Mouse (Mus musculus): ENCODE data around the gene Armc9.

DNA sequence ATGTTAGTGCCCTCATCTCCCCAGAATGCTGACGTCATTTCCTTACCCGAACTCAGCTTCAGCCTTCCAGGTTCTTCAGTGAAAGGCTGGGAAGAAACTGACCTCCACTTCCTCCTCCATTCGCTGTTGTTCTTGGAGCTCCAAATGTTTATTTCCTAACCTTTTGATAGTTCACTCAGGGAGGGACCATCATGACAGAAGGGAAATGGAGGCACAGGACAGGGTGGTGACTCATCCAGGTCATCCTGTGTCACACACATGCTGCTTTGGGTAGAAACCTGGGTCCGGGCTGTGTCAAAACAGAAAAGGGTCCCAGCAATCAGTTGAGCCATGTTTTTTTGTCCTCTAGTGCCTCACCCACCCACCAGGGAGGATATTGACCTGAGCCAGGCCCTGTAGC lies 11.4 kb upstream of the Armc9 start:
- TF ChIP-seq CTCF (IDR thresholded peaks at IDR 0.05; ENCODE audit: insufficient read depth, low read length) (no peak), POLR2A (IDR thresholded peaks at IDR 0.05; ENCODE audit: borderline replicate concordance, extremely low read depth, low read depth, low read length) (no peak)

All from lung, adult 2 months (tissue).